Mouse (Mus musculus): ENCODE results near the gene Arhgef15.
"Not testable (repeated sequence)": the region's sequence is repeated elsewhere in the genome, so short reads cannot be mapped to it uniquely, and the experiment has no call there.

The Arhgef15 gene

GRCm38 (mm10) chr11:68963405-68963804 is 6.1 kb upstream of the Arhgef15 start:
- no peak for DNase-seq

GRCm38 (mm10) chr11:68962159-68962558 is 4.9 kb upstream of the Arhgef15 start:
- not testable (repeated sequence) for DNase-seq

- no peak for DNase-seq
Observed at GRCm38 (mm10) chr11:68961596-68961995, 4.3 kb upstream of the Arhgef15 start.

GRCm38 (mm10) chr11:68957971-68958370 is 691 bp upstream of the Arhgef15 start:
- no peak for DNase-seq

GRCm38 (mm10) chr11:68956697-68957096 is 583 bp downstream of the Arhgef15 start:
- DNase-seq, result no peak

- DNase-seq, result no peak
Observed at GRCm38 (mm10) chr11:68956107-68956506, 1.2 kb downstream of the Arhgef15 start.

- no peak for DNase-seq
Observed at GRCm38 (mm10) chr11:68955473-68955872, 1.8 kb downstream of the Arhgef15 start.

- no peak for DNase-seq
Observed at GRCm38 (mm10) chr11:68954408-68954807, 2.9 kb downstream of the Arhgef15 start.

- no peak for DNase-seq
Observed at GRCm38 (mm10) chr11:68953903-68954302, 3.4 kb downstream of the Arhgef15 start.

GRCm38 (mm10) chr11:68947542-68947993 is 9.7 kb downstream of the Arhgef15 start:
- DNase-seq, result no peak

- peak; percentile 43 for DNase-seq
Observed at GRCm38 (mm10) chr11:68946806-68947440, 10.4 kb downstream of the Arhgef15 start.

GRCm38 (mm10) chr11:68946001-68946400 is 11.3 kb downstream of the Arhgef15 start:
- no peak for DNase-seq

- DNase-seq, result no peak
Observed at GRCm38 (mm10) chr11:68945245-68945644, 12.0 kb downstream of the Arhgef15 start.

- no peak for DNase-seq
Observed at GRCm38 (mm10) chr11:68942731-68943130, 14.5 kb downstream of the Arhgef15 start.

- DNase-seq, result no peak
Observed at GRCm38 (mm10) chr11:68940516-68940915, 16.8 kb downstream of the Arhgef15 start.

GRCm38 (mm10) chr11:68939451-68940304 is 17.6 kb downstream of the Arhgef15 start:
- peak; percentile 93 for DNase-seq

GRCm38 (mm10) chr11:68936951-68937350 is 20.3 kb downstream of the Arhgef15 start:
- DNase-seq, result not testable (repeated sequence)

- DNase-seq, result no peak
Observed at GRCm38 (mm10) chr11:68933885-68934507, 23.3 kb downstream of the Arhgef15 start.

GRCm38 (mm10) chr11:68929947-68930346 is 27.3 kb downstream of the Arhgef15 start:
- no peak for DNase-seq

GRCm38 (mm10) chr11:68926981-68927380 is 30.3 kb downstream of the Arhgef15 start, which contains the start of gene Odf4:
Gene Odf4, minus strand, starts transcription at chr11:68927081.
- DNase-seq, result no peak

GRCm38 (mm10) chr11:68924749-68925148 is 32.5 kb downstream of the Arhgef15 start:
- DNase-seq, result no peak

- DNase-seq, result no peak
Observed at GRCm38 (mm10) chr11:68923191-68923590, 34.1 kb downstream of the Arhgef15 start.

- no peak for DNase-seq
Observed at GRCm38 (mm10) chr11:68914566-68914965, 42.7 kb downstream of the Arhgef15 start.
